Mouse (Mus musculus) gastrocnemius, adult 2 months (tissue): ENCODE results near the gene Rp9. TPM values are rescaled to one million over a fixed set of nuclear protein-coding genes. Genes with fewer than 3 reads are reported as not detected.
A peak's percentile ranks its signal among the peaks of the same experiment; 100 is the strongest.
"Not testable (repeated sequence)": the region's sequence is repeated elsewhere in the genome, so short reads cannot be mapped to it uniquely, and the experiment has no call there.

Experiments used
- DNase-seq: peaks from one replicate; pipeline ENCODE4 v3.0.0; 2022
- H3K27ac ChIP-seq: fragments of 200-600 bp; 2 replicates; pipeline ENCODE4 v1.8.1; 2022; ENCODE audit warnings: mild to moderate bottlenecking
- H3K4me3 ChIP-seq: fragments of 200-600 bp; 2 replicates; pipeline ENCODE4 v1.8.1; 2022; ENCODE audit warnings: mild to moderate bottlenecking, moderate library complexity
- CTCF ChIP-seq: fragments of 200-600 bp; IDR thresholded peaks from 2 replicates; pipeline ENCODE4 v1.8.1; 2022; ENCODE audit warnings: antibody characterized with exemption, mild to moderate bottlenecking, moderate library complexity
- intact Hi-C: fragments of 180-260 bp; cut with DNase I; formaldehyde crosslinking; loops from one replicate; pipeline ENCODE4 v1.15.1; 2025
- total RNA-seq, 2 experiments: library from RNA; stranded (reverse); gene quantifications; 2 replicates each; pipeline ENCODE4 v1.2.3; 2021

The Rp9 gene
- total RNA-seq, 2 experiments from 2014 or later, result 32.2 to 39.1 TPM

DNA sequence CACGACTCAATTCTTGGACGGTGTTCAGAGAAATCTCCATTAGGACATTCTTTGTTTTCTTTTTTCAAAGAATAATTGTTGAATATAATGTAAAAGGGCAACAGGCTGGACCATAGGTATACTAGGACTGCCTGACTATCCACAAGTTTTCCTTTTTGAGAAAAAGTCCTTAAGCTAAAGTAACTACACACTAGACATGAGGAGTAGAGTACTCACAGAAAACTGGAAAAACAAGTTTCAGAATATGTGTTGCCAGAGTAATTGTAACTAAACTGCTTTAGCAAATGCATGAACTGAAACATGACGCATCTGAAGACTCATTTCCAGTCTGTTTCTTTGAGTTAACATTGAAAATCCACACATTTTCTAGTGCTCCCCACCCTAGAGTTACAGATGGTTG, 64.1 kb downstream of the Rp9 start:
- no peak for TF ChIP-seq CTCF
- intact Hi-C loops, result no loop called here

DNA sequence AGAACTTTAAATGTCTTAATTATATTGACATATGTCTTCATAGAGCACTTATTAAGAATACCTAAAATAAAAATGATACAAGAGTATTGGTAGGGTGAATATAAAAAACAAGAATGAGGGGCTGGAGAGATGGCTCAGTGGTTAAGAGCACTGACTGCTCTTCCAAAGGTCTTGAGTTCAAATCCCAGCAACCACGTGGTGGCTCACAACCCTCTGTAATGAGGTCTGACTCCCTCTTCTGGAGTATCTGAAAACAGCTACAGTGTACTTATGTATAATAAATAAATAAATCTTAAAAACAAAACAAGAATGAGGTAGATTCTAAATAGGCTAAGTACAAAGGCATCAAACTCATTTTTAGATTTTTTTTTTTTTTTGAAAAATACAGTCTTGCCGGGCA, 66.0 kb downstream of the Rp9 start:
- H3K4me3 ChIP-seq, DNase-seq, H3K27ac ChIP-seq, intact Hi-C loops: not testable (repeated sequence)

More for the DNA sequence above, 64.1 kb downstream of the Rp9 start:
- DNase-seq, result no peak
- Histone ChIP-seq H3K4me3 (no peak overlapping the region), H3K27ac (no peak overlapping the region)

DNA sequence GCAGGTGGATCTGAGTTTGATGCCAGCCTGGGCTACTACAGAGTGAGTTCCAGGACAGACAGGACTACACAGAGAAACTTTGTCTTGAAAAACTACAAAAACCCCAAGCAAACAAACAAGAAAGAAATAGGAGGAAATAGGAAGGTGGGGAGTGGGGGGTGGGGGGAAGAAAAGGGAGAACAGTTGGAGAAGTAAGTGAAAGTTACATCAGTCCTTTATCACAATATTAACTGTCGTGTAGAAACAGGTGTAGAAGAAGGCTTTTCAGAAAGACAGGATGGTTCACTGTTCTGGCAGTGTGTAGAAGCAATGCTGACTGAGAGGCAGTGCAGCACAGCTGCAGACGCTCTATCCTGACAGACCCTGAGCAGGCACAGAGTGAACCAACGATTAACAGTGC, 66.6 kb downstream of the Rp9 start:
- intact Hi-C loops, result no loop called here
- Histone ChIP-seq H3K27ac (no peak overlapping the region), H3K4me3 (no peak overlapping the region)
- no peak for DNase-seq
- TF ChIP-seq CTCF, result no peak

DNA sequence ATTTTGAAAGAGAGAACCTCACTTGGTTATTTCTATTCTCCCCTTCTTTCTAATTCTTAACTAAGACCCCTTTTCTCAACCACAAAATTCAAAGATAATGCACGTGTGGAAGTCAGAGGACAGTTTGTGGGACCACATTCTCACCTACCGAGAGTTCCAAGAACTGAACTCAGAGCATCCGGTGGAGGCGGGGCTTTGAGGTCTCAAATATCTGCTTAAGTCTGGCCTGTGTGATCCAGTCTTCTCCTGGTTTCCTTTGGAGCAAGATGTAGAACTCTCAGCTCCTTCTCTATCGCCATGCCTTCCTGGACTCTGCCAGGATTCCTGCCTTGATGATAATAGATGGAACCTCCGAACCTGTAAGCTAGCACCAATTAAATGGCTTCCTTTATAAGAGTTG, 67.5 kb downstream of the Rp9 start:
- TF ChIP-seq CTCF, result no peak
- no peak for DNase-seq
- H3K27ac ChIP-seq, result no peak overlapping the region
- H3K4me3 ChIP-seq, result no peak overlapping the region
- intact Hi-C loops, result no loop called here

DNA sequence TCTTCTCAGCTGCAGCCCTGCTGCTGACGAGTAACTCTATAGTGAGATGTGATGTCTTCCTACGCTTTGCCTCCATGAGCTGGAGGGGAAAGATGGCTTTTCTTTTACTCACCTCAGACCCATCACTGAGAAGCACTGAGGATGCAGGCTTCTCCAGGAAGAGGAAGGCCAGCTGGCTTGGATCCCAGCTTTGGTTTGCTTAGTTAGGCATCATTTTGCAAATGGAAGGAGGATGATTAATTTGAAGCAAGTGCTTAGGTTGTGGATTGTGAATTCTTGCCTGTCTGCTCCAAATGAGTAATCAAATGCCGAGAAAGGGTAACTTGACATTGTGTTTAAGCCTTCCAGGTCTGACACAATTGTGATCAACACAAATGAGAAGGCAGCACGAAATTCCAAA, 70.5 kb downstream of the Rp9 start:
- Histone ChIP-seq H3K27ac (no peak overlapping the region), H3K4me3 (no peak overlapping the region)
- intact Hi-C loops, result no loop called here
- no peak for DNase-seq
- no peak for TF ChIP-seq CTCF

DNA sequence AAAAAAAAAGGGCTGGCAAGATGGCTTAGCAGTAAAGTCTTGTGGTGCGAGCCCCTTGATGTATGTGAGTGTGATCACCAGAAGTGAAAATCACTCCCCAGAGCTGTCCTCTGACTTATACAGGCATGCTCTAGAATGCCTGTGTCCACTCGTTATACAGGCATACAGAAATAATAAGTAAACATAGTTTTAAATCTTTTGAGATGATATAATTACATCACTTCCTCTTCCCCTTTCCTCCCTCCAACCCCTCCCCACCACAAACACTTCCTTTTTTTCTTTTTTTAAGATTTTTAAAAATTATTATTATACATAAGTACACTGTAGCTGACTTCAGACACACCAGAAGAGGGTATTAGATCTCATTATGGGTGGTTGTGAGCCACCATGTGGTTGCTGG, 74.8 kb downstream of the Rp9 start:
- Histone ChIP-seq H3K27ac (no peak overlapping the region), H3K4me3 (no peak overlapping the region)
- intact Hi-C loops, result no loop called here
- no peak for DNase-seq
- no peak for TF ChIP-seq CTCF

DNA sequence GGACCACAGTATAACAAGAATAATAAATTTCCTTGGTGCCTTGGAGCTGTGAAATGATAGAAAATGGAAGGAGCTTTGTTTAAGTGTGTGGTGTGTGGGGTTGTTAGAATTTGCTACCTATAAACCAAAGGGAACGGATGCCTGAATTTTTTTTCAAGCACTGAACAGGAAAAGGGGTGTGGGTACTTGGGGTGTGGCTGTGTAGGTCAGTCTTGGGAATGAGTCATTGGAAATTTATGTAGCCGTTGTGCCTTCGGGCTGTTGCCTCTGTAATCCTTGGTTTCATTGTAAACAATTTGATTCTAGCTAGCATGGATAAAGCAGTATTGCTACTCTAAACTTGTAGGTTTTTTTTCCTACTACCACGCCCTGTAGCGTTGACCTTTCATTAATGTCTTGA, 79.2 kb downstream of the Rp9 start:
- no peak for TF ChIP-seq CTCF
- intact Hi-C loops, result loop anchor here (1.0 kb wide), 1 partner anchor 21 kb away; the partner anchor contains the start of gene 9530077C05Rik
- Histone ChIP-seq H3K4me3 (no peak overlapping the region), H3K27ac (no peak overlapping the region)
- no peak for DNase-seq

DNA sequence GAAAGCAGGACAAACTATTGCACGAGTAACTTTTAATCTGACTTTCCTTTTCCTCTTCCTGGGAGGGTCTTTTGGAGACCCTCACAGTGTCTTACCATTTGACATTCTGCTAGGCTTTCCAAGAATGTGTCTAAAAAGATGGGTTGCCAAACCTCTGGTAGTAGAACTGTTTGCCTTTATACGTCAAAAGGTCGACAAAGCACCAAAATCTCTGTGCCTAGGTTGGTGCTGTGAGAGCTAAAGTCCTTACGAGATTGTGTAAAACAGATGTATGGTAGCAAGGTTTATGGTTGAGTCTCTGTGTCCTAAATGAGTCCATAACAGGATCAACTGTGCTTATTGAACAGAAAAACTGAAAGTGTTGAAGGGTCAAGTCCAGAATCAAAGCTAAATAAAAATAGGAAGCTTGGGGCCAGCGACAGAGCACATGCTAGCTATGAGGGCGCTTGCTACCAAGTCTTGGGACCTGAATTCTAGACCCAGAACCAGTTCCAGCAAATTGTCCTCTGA, 79.8 kb downstream of the Rp9 start:
- DNase-seq, result no peak
- Histone ChIP-seq H3K27ac (peak overlapping the region; percentile 95), H3K4me3 (peak overlapping the region; percentile 95)
- intact Hi-C loops, result loop anchor here (1.0 kb wide), 1 partner anchor 22 kb away; the partner anchor contains the start of gene 9530077C05Rik
- no peak for TF ChIP-seq CTCF

DNA sequence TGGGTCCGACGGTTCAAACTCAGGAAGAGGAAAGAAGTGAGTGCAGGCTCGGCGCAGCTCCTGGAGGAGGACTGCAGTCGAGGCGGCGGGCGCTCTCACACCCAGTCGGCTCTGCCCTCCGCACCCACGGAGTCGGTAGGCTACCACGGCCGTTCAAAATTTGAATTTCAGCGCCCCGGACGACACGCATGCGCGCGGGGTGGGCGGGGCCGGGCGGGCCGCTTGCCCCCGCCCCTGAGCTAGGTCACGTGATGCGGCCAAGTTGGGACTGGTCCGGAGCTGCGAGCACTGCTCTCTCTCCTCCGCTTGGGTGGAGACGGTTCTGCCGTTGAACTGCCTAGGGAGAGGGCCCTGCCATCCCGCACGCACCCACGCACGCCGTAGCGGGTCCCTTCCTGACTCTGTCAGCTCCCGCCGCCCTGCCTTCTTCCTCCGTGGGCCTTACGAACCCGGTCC, 80.5 kb downstream of the Rp9 start, which contains the start of gene Anln:
TSS of gene Anln (minus strand) at position 168 of the 456 bp plus-strand sequence.
- intact Hi-C loops, result no loop called here
- Histone ChIP-seq H3K27ac (peak within 1 kb of the TSS; percentile 95), H3K4me3 (peak within 1 kb of the TSS; percentile 95)
- TF ChIP-seq CTCF, result peak; percentile 25
- peak; percentile 95 for DNase-seq

DNA sequence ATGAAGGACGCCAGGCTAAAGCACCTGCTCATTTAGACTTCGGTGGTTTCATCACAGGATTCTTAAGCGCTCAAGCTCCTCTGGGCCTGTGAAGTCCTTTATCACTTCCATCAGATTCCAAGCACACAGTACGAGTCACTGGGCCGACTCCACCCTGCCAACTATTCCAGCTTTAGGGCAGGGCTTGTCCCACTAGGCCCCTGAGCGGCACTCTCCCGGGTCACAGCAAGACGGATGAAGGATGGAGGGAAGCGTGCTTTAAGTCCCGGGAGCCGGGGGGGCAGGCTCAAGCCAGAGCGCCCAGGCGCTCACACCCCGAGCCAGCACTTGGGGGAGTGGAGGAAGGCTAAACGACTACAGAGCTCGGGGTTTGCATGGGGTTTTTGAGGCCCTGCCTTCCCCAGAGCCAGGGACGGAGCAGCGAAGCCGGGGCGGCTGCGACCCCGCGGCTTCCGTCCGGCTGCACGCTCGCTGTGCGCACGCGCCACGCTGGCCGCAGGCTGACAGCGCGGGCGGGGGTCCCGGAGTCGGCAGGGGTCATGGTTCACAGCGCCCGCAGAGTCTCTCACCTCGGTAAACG, 81.1 kb downstream of the Rp9 start:
- intact Hi-C loops, result no loop called here
- peak overlapping the region; percentile 95 for H3K4me3 ChIP-seq
- H3K27ac ChIP-seq, result no peak overlapping the region; the same call in 1 of the 2 replicates
- TF ChIP-seq CTCF, result no peak
- DNase-seq, result peak; percentile 26

DNA sequence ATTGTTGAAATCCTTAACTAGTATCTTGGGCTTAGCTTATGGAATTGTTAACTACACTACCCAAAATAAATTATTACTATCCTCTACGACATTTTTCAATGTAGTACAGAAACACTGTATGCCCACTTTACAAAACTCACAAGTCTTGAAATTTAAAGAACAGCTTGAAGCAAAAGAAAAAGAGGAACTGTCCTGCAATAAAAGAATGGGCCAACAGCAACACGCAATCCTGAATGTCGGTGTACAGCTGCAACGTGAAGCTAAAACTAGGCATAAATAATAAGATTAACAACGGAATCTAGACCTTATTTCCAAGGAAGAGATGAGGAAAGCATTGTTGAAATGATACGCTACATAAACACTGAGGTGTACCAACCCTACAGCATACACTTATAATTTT, 81.6 kb downstream of the Rp9 start:
- no peak for DNase-seq
- intact Hi-C loops, result no loop called here
- Histone ChIP-seq H3K27ac (no peak overlapping the region), H3K4me3 (peak overlapping the region; percentile 95; the same call in 1 of the 2 replicates)
- no peak for TF ChIP-seq CTCF

DNA sequence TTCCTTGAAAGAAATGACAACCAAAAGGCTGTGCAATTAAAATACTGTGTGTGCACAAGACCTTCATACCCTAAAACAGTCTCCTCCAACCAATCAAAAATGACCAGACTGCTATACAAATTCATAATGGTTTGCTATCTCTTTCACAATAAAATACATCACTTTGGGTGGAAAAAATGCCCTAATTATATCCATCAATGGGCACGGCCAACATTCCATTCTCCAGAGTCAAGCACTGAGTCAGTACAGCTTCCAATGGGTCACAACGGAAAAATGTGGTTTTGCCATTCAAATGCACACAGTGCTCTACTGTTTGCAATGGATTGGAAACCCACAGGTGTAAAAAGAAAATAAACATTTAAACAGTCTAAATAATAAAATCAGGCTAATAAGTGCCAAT, 83.7 kb downstream of the Rp9 start:
- intact Hi-C loops, result no loop called here
- TF ChIP-seq CTCF, result no peak
- no peak for DNase-seq
- no peak overlapping the region for H3K4me3 ChIP-seq
- H3K27ac ChIP-seq, result no peak overlapping the region

DNA sequence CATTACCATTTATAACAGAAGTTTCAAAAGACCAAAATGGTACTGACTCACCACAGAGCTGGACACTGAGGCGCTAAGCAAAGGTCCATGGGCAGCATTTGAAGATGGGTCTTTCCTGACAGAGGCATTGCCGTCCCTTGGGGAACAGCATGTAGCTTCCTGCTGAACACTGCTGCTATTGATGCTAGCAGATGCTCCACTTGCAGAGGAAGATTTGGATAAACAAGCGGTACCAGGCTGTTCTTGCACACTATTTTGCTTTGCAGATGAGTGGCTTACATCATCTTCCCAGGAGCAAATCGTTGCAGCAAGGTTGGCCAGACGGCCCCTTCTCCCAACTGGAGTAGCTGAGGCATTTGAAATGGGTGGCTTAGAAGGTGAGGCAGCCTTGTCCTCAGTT, 93.5 kb downstream of the Rp9 start:
- Histone ChIP-seq H3K4me3 (no peak overlapping the region), H3K27ac (no peak overlapping the region)
- intact Hi-C loops, result no loop called here
- TF ChIP-seq CTCF, result no peak
- DNase-seq, result no peak

DNA sequence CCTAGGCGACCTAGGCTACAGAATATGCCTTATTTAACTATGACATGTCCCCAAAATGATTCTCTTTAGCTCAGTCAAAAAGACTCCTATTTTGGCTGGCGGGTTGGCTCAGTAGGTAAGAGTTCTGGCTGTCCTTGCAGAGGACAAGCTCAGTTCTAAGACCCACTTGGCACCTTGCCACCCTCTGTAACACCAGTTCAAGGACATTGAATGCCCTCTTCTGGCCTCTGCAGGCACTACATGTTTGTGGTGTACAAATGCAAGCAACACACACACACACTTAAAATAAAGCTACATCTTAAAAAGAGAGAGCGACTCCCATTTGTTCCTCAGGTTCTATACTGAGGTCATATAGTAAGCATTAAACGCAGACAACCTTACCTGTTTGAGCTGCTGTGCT, 96.8 kb downstream of the Rp9 start:
- no peak overlapping the region for H3K27ac ChIP-seq
- intact Hi-C loops, result no loop called here
- no peak for DNase-seq
- no peak overlapping the region for H3K4me3 ChIP-seq
- TF ChIP-seq CTCF, result no peak
